Mouse (Mus musculus): ENCODE results near the gene Gm17604.

Gene Gm17604

GRCm38 (mm10) chrX:165004779-165005324 lies at the start of gene Gm17604:
TSS of gene Gm17604 (minus strand) at chrX:165004829.
- no peak for DNase-seq (ENCODE audit: low read depth, low spot score)

DNA sequence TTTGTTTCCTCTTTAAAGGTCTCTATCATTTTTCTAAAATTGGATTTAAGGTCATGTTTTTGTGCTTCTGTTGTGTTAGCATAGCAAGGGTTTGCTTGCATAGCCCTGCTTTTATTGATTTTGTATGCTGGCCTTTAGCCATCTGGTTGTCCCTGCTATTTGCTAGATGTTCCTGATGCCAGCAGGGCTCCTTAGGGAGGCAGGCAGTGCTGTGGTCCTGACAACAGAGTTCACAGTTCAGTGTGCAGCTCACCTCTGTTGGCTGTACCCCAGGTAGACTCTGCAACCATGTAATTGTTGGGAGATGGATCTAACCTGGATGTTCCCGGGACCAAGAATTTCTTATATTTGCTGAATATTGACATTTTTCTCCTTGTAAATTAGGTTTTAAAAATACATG lies 45.3 kb upstream of the Gm17604 start:
- no peak for DNase-seq (ENCODE audit: low read depth, low spot score)

DNA sequence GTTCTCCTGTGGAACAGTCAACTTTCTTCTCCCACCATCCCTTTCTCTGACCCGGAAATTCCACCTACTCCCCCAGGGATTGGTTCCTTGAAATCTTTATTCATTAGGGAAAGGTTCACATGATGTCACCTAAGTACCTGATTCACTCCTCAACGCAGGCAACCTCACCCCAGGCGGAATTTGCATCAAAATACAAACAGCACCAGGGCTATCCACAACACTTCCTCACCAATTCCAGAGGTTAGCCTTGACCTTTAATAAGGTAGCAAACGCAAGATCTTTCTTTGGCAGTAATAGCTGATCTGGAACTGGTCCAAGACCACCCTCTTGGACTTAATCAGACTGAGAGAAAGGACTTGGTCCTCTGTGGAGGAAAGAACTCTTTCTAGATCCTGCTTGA lies 1.5 kb downstream of the Gm17604 start:
- no peak for DNase-seq (ENCODE audit: low read depth, low spot score)

- peak; percentile 90 for DNase-seq (ENCODE audit: low read depth, low spot score)
Measured at GRCm38 (mm10) chrX:164980193-164980775, 24.3 kb downstream of the Gm17604 start, which contains the start of the genes Mospd2 and Fancb. TSS of gene Mospd2 (minus strand) at chrX:164980375. TSS of gene Fancb (plus strand) at chrX:164980592.

GRCm38 (mm10) chrX:164978866-164979265 lies 25.8 kb downstream of the Gm17604 start:
- DNase-seq (ENCODE audit: low read depth, low spot score): no peak

DNA sequence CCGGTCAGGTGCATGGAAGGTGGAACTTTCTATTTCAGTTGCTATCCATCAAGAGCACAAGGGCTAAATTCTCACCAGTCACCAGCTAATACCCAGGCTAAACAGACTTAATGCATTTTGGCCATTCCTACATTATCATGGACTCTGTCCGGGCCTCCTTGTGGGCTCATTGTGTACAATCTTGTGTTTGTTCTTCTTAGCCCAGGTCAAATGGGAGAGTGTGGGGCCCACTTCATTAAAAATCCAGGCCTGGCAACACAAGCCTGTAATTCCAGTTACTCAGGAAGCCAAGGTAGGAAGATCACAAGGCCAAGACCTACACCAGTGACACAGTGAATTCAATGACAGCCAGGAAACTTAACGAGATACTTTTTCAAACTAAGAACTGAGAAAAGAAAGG lies 33.4 kb downstream of the Gm17604 start:
- no peak for DNase-seq (ENCODE audit: low read depth, low spot score)

- DNase-seq (ENCODE audit: low read depth, low spot score): no peak
Measured at GRCm38 (mm10) chrX:164965750-164966448, 38.7 kb downstream of the Gm17604 start.
